Mouse (Mus musculus) sigmoid colon, adult 10 weeks (tissue): Measurements from ENCODE around the gene Speer4e. TPM values are rescaled to one million over a fixed set of nuclear protein-coding genes. Genes with fewer than 3 reads are reported as not detected.

Experiments
- polyA plus RNA-seq: library from polyadenylated mRNA; stranded (reverse); fragments of 350-450 nt; fragmentation: Illumina TruSeq; extraction: RNeasy Lipid Tissue Mini Kit (QIAGEN cat#74804); gene quantifications from one replicate; pipeline ENCODE4 v1.2.3, GENCODE M21; 2014; ENCODE audit warnings: low read depth, low replicate concordance

The Speer4e gene
- not detected for polyA plus RNA-seq

GRCm38 (mm10) chr5:14938329-14938728 lies at the start of gene Speer4e:
Gene Speer4e (minus strand): TSS chr5:14938429.

GRCm38 (mm10) chr5:14978835-14979234 lies 40.6 kb upstream of the Speer4e start, which contains the start of gene Gm10354:
Gene Gm10354 (minus strand): TSS chr5:14978935.

GRCm38 (mm10) chr5:14914799-14915198 lies 23.4 kb downstream of the Speer4e start, which contains the start of gene Gm9758:
Gene Gm9758 (minus strand): TSS chr5:14914899.

Other genes starting within 250 kb of the Speer4e start
- not detected for gene Gm9758, start 23.5 kb downstream of the Speer4e start, polyA plus RNA-seq
- not detected for gene Gm10354, start 40.5 kb upstream of the Speer4e start, polyA plus RNA-seq
- not detected for gene Gm17019, start 94.6 kb upstream of the Speer4e start, polyA plus RNA-seq